Mouse (Mus musculus): ENCODE measurements at regions not wholly inside any gene's neighbourhood (a gene's known extent, or its start where the extent isn't known, plus 50 kb on each side); places are given as distances from the start of the nearest gene placed in this dataset.

- DNase-seq (ENCODE audit: low spot score in 2 of 2) = peak in 1 of 2 experiments; percentile 16
These were observed 106.1 kb upstream of the Ahr start for GRCm38 (mm10) chr12:35640911-35641345.

GRCm38 (mm10) chr12:35623484-35623883 is 88.6 kb upstream of the Ahr start:
- no peak for DNase-seq (ENCODE audit: low spot score in 2 of 2)

GRCm38 (mm10) chr12:35614885-35615284 is 80.0 kb upstream of the Ahr start:
- DNase-seq (ENCODE audit: low spot score in 2 of 2) = no peak

GRCm38 (mm10) chr12:35607652-35608051 is 72.8 kb upstream of the Ahr start:
- DNase-seq (ENCODE audit: low spot score in 2 of 2) = no peak

GRCm38 (mm10) chr12:35603742-35604141 is 68.9 kb upstream of the Ahr start:
- DNase-seq (ENCODE audit: low spot score in 2 of 2) = no peak

GRCm38 (mm10) chr12:35602589-35602988 is 67.8 kb upstream of the Ahr start:
- DNase-seq (ENCODE audit: low spot score in 2 of 2) = no peak

GRCm38 (mm10) chr12:35598298-35598697 is 63.5 kb upstream of the Ahr start:
- no peak for DNase-seq (ENCODE audit: low spot score in 2 of 2)

- DNase-seq (ENCODE audit: low spot score in 2 of 2) = no peak
These were observed 58.0 kb upstream of the Ahr start for GRCm38 (mm10) chr12:35592866-35593265.
